Mouse (Mus musculus): ENCODE measurements at regions not wholly inside any gene's neighbourhood (a gene's known extent, or its start where the extent isn't known, plus 50 kb on each side); places are given as distances from the start of the nearest gene placed in this dataset.
A peak's percentile ranks its signal among the peaks of the same experiment; 100 is the strongest.

GRCm38 (mm10) chr6:126588761-126589160 lies 53.5 kb upstream of the Kcna5 start:
- H3K4me2 ChIP-seq (ENCODE audit: low read depth, low read length, poor library complexity, severe bottlenecking), result no peak overlapping the region
- H3K27me3 ChIP-seq (ENCODE audit: insufficient read depth, low read length), result no peaks in the 10 kb centered on the region
- H3K4me3 ChIP-seq (ENCODE audit: low read depth, low read length), result no peak overlapping the region
- ATAC-seq (ENCODE audit: low FRiP score) (no peak), DNase-seq (ENCODE audit: low spot score) (no peak)
- no peak overlapping the region for H3K9ac ChIP-seq (replicated peaks; ENCODE audit: low read length, poor library complexity, severe bottlenecking)
- TF ChIP-seq CTCF (IDR thresholded peaks at IDR 0.05), result no peak
- WGBS, result 90% methylated on average over 5 of the region's 5 CpGs
- H3K9me3 ChIP-seq (ENCODE audit: low read length), result no peaks in the 10 kb centered on the region
- H3K4me1 ChIP-seq (ENCODE audit: insufficient read depth, low read length), result no peaks in the 10 kb centered on the region
- H3K36me3 ChIP-seq (ENCODE audit: insufficient read depth, low read length), result no peaks in the 10 kb centered on the region
- no peak overlapping the region for H3K27ac ChIP-seq (ENCODE audit: low read depth, low read length)

GRCm38 (mm10) chr6:126587476-126587875 lies 52.3 kb upstream of the Kcna5 start:
- H3K4me2 ChIP-seq (ENCODE audit: low read depth, low read length, poor library complexity, severe bottlenecking), result no peak overlapping the region
- no peaks in the 10 kb centered on the region for H3K4me1 ChIP-seq (ENCODE audit: insufficient read depth, low read length)
- H3K9me3 ChIP-seq (ENCODE audit: low read length), result no peaks in the 10 kb centered on the region
- DNase-seq (ENCODE audit: low spot score), result no peak
- no peak overlapping the region for H3K9ac ChIP-seq (replicated peaks; ENCODE audit: low read length, poor library complexity, severe bottlenecking)
- TF ChIP-seq CTCF (IDR thresholded peaks at IDR 0.05), result no peak
- no peak overlapping the region for H3K27ac ChIP-seq (ENCODE audit: low read depth, low read length)
- no peaks in the 10 kb centered on the region for H3K27me3 ChIP-seq (ENCODE audit: insufficient read depth, low read length)
- no peaks in the 10 kb centered on the region for H3K36me3 ChIP-seq (ENCODE audit: insufficient read depth, low read length)
- no peak for ATAC-seq (ENCODE audit: low FRiP score)
- 95% methylated on average over 1 of the region's 1 CpGs for WGBS
- no peak overlapping the region for H3K4me3 ChIP-seq (ENCODE audit: low read depth, low read length)

GRCm38 (mm10) chr6:126585813-126586212 lies 50.6 kb upstream of the Kcna5 start:
- TF ChIP-seq CTCF (IDR thresholded peaks at IDR 0.05), result no peak
- WGBS, result 61% methylated on average over 7 of the region's 7 CpGs
- DNase-seq (ENCODE audit: low spot score), result peak; percentile 89
- H3K9ac ChIP-seq (replicated peaks; ENCODE audit: low read length, poor library complexity, severe bottlenecking), result no peak overlapping the region
- no peaks in the 10 kb centered on the region for H3K9me3 ChIP-seq (ENCODE audit: low read length)
- H3K36me3 ChIP-seq (ENCODE audit: insufficient read depth, low read length), result no peaks in the 10 kb centered on the region
- H3K4me3 ChIP-seq (ENCODE audit: low read depth, low read length), result no peak overlapping the region
- H3K27me3 ChIP-seq (ENCODE audit: insufficient read depth, low read length), result no peaks in the 10 kb centered on the region
- H3K4me2 ChIP-seq (ENCODE audit: low read depth, low read length, poor library complexity, severe bottlenecking), result no peak overlapping the region
- no peaks in the 10 kb centered on the region for H3K4me1 ChIP-seq (ENCODE audit: insufficient read depth, low read length)
- ATAC-seq (ENCODE audit: low FRiP score), result no peak
- no peak overlapping the region for H3K27ac ChIP-seq (ENCODE audit: low read depth, low read length)

All from midbrain, postnatal 0 days (tissue).